ENCODE assay signal across 9 mouse cellular contexts in the genomic region with DNA sequence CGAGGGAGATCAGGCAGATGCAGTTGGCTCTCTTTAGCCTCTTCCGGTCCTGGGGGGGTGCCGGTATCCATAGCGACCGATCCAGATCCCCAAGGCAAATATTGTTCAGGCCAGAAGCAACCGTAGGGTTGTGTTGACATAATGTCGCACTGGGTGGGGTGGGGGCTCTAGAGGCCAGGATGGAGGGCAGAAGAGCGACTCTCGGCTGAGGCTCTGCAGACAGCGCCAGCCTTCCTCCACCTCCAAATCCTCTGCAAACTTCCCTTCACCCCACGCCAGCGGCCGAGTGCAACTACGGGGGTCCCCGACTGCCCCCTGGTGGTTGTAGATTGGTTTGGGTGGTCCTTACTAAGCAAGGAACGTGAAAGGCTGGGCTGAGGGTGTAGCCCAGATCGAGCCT. TPM values are rescaled to one million over a fixed set of nuclear protein-coding genes. Genes with fewer than 3 reads are reported as not detected.
A peak's percentile ranks its signal among the peaks of the same experiment; 100 is the strongest.
DNase-seq lines count a peak whose midpoint lies in the region; ATAC-seq and TF ChIP-seq lines count a peak whose summit lies in the region.
"Had no signal": no experiment of that assay in that cellular context is flagged by ENCODE, and none has a peak within 500 bp of the region (broad histone marks: within the 10 kb centered on the region; RNA-seq: fewer than 3 reads in every experiment).

No protein-coding gene starts in this region.

- H3K9me3 ChIP-seq in CH12.LX (replicated peaks; ENCODE audit: low read length), result peaks cover 3% of the 10 kb centered on the region
- H3K9me3 ChIP-seq in forebrain, embryonic 14.5 days (replicated peaks; ENCODE audit: control insufficient read depth, low read length), result no peaks in the 10 kb centered on the region
- no peaks in the 10 kb centered on the region for H3K9me3 ChIP-seq in heart, postnatal 0 days (replicated peaks; ENCODE audit: control insufficient read depth, low read length)
- no peaks in the 10 kb centered on the region for H3K9me3 ChIP-seq in liver, postnatal 0 days (ENCODE audit: low read length)
- no peaks in the 10 kb centered on the region for H3K9me3 ChIP-seq in neural tube, embryonic 13.5 days

- no peak overlapping the region for H3K4me3 ChIP-seq in CH12.LX (replicated peaks in 1 of 3; ENCODE audit: low read depth in 2 of 3, low read length in 2 of 3, poor library complexity in 1 of 3)
- H3K4me3 ChIP-seq in brown adipose tissue, adult 24 weeks (ENCODE audit: insufficient read depth, low read depth, low read length), result 0 out of 2 replicates have a peak overlapping the region, but pooled peaks have one; percentile 34
- peak overlapping the region; percentile 22 for H3K4me3 ChIP-seq in forebrain, embryonic 14.5 days (ENCODE audit: low read depth, low read length)
- 0 out of 2 replicates have a peak overlapping the region, but pooled peaks have one; percentile 21 for H3K4me3 ChIP-seq in heart, postnatal 0 days (ENCODE audit: low read depth, low read length)
- no peak overlapping the region for H3K4me3 ChIP-seq in liver, postnatal 0 days (ENCODE audit: low read depth, low read length)
- peak overlapping the region; percentile 30 for H3K4me3 ChIP-seq in neural tube, embryonic 13.5 days
- H3K4me3 ChIP-seq: erythroblast, embryonic 14.5 days had no signal

- TF ChIP-seq POLR2A in CH12.LX (IDR thresholded peaks at IDR 0.05; ENCODE audit: low read depth, low read length), result no peak

- WGBS in forebrain, embryonic 14.5 days, result 5% methylated on average over 17 of the region's 17 CpGs
- 7% methylated on average over 17 of the region's 17 CpGs for WGBS in heart, postnatal 0 days
- WGBS in liver, postnatal 0 days (ENCODE audit: insufficient replicate concordance), result 6% methylated on average over 17 of the region's 17 CpGs
- WGBS in neural tube, embryonic 13.5 days, result 3% methylated on average over 17 of the region's 17 CpGs

- no peak for TF ChIP-seq EP300 in CH12.LX (IDR thresholded peaks at IDR 0.05; ENCODE audit: low read length)
- no peak for TF ChIP-seq EP300 in heart, postnatal 0 days (IDR thresholded peaks at IDR 0.05; ENCODE audit: low read depth)
- no peak for TF ChIP-seq EP300 in liver, postnatal 0 days (IDR thresholded peaks at IDR 0.05; ENCODE audit: low read depth)

- H3K27ac ChIP-seq in CH12.LX (ENCODE audit: insufficient read depth, low read depth), result no peak overlapping the region
- no peak overlapping the region for H3K27ac ChIP-seq in brown adipose tissue, adult 24 weeks (replicated peaks; ENCODE audit: low read depth, low read length)
- H3K27ac ChIP-seq in forebrain, embryonic 14.5 days (ENCODE audit: low read depth, low read length), result peak overlapping the region; percentile 6; the same call in 1 of the 2 replicates
- no peak overlapping the region for H3K27ac ChIP-seq in heart, postnatal 0 days (ENCODE audit: low read depth)
- H3K27ac ChIP-seq in liver, postnatal 0 days (ENCODE audit: low read depth), result no peak overlapping the region
- peak overlapping the region; percentile 46; the same call in 1 of the 2 replicates for H3K27ac ChIP-seq in neural tube, embryonic 13.5 days (replicated peaks)

- H3K36me3 ChIP-seq in CH12.LX (replicated peaks in 1 of 2; ENCODE audit: control insufficient read depth in 1 of 2, insufficient read depth in 1 of 2, low read length in 1 of 2), result no peaks in the 10 kb centered on the region
- H3K36me3 ChIP-seq in forebrain, embryonic 14.5 days (ENCODE audit: control insufficient read depth, insufficient read depth, low read length), result no peaks in the 10 kb centered on the region
- no peaks in the 10 kb centered on the region for H3K36me3 ChIP-seq in heart, postnatal 0 days (replicated peaks; ENCODE audit: control insufficient read depth, insufficient read depth, low read length)
- H3K36me3 ChIP-seq in liver, postnatal 0 days (replicated peaks; ENCODE audit: insufficient read depth, low read length), result no peaks in the 10 kb centered on the region
- no peaks in the 10 kb centered on the region for H3K36me3 ChIP-seq in neural tube, embryonic 13.5 days

- H3K9ac ChIP-seq in CH12.LX (ENCODE audit: insufficient read depth, low read depth), result no peak overlapping the region
- H3K9ac ChIP-seq in forebrain, embryonic 14.5 days (ENCODE audit: low read length), result peak overlapping the region; percentile 35
- H3K9ac ChIP-seq in heart, postnatal 0 days (replicated peaks; ENCODE audit: low read depth, low read length), result no peak overlapping the region
- H3K9ac ChIP-seq in liver, postnatal 0 days (replicated peaks), result no peak overlapping the region
- peak overlapping the region; percentile 28; the same call in 1 of the 2 replicates for H3K9ac ChIP-seq in neural tube, embryonic 13.5 days

- no peak for ATAC-seq in forebrain, embryonic 14.5 days
- peak; percentile 53 for ATAC-seq in heart, postnatal 0 days (ENCODE audit: insufficient read depth, low read depth)
- ATAC-seq in liver, postnatal 0 days, result peak; percentile 31; the same call in 1 of the 2 replicates
- no peak for ATAC-seq in neural tube, embryonic 13.5 days (ENCODE audit: low read depth)

- TF ChIP-seq CTCF in CH12.LX (conservative IDR thresholded peaks at IDR 0.05 in 1 of 2, IDR thresholded peaks at IDR 0.05 in 1 of 2; ENCODE audit: low read depth in 2 of 2, low read length in 2 of 2), result peak; percentile 14 to 84; a peak in 3 of 4 replicates
- peak; percentile 94 for TF ChIP-seq CTCF in heart, postnatal 0 days (IDR thresholded peaks at IDR 0.05; ENCODE audit: low read depth)
- TF ChIP-seq CTCF in liver, postnatal 0 days (IDR thresholded peaks at IDR 0.05; ENCODE audit: low read depth), result peak; percentile 81

- peak; percentile 62 for TF ChIP-seq RAD21 in CH12.LX (IDR thresholded peaks at IDR 0.05; ENCODE audit: low read depth, low read length)

- peaks cover under 1 to 16% of the 10 kb centered on the region in 2 experiments; a peak in 3 of 4 replicates for H3K4me1 ChIP-seq in CH12.LX (ENCODE audit: control insufficient read depth in 1 of 2, insufficient read depth in 2 of 2)
- H3K4me1 ChIP-seq in brown adipose tissue, adult 24 weeks (ENCODE audit: control insufficient read depth, insufficient read depth, insufficient read length, low read length), result no peaks in the 10 kb centered on the region
- peaks cover 14% of the 10 kb centered on the region; the same call in 1 of the 2 replicates for H3K4me1 ChIP-seq in forebrain, embryonic 14.5 days (ENCODE audit: control insufficient read depth, insufficient read depth, low read length)
- H3K4me1 ChIP-seq in heart, postnatal 0 days (ENCODE audit: control insufficient read depth, insufficient read depth), result peaks cover 37% of the 10 kb centered on the region
- peaks cover 3% of the 10 kb centered on the region; the same call in 1 of the 2 replicates for H3K4me1 ChIP-seq in liver, postnatal 0 days (ENCODE audit: insufficient read depth)
- peaks cover 39% of the 10 kb centered on the region for H3K4me1 ChIP-seq in neural tube, embryonic 13.5 days (replicated peaks)

- DNase-seq in CH12.LX (ENCODE audit: extremely low read depth), result peak; percentile 59
- peak; percentile 92 for DNase-seq in forebrain, embryonic 14.5 days (ENCODE audit: low spot score)
- peak; percentile 74 for DNase-seq in heart, postnatal 0 days (ENCODE audit: low spot score)
- peak; percentile 76 to 92 for DNase-seq in kidney, postnatal 36 days
- peak; percentile 83 for DNase-seq in liver, postnatal 0 days
- peak; percentile 95 for DNase-seq in testis, postnatal 10 days (ENCODE audit: low spot score)

- peaks cover 65% of the 10 kb centered on the region for H3K27me3 ChIP-seq in CH12.LX (replicated peaks)
- peaks cover 10% of the 10 kb centered on the region for H3K27me3 ChIP-seq in forebrain, embryonic 14.5 days (replicated peaks; ENCODE audit: control insufficient read depth, insufficient read depth, low read length)
- peaks cover 24% of the 10 kb centered on the region for H3K27me3 ChIP-seq in heart, postnatal 0 days (ENCODE audit: control insufficient read depth, insufficient read depth, low read length)
- peaks cover 29% of the 10 kb centered on the region for H3K27me3 ChIP-seq in liver, postnatal 0 days (ENCODE audit: insufficient read depth, low read length)
- H3K27me3 ChIP-seq in neural tube, embryonic 13.5 days, result peaks cover 30% of the 10 kb centered on the region

- dilution Hi-C loops in CH12.LX (cut with MboI; ENCODE audit: extremely low pct_ligation_motif_present, extremely low pct_unique_long_range_greater_than_20kb, low sequenced_read_pairs), result no loop called here

- 0 out of 2 replicates have a peak overlapping the region, but pooled peaks have one; percentile 22 for H3K4me2 ChIP-seq in CH12.LX (ENCODE audit: insufficient read depth, low read depth, poor library complexity, severe bottlenecking)
- H3K4me2 ChIP-seq in forebrain, embryonic 14.5 days (ENCODE audit: low read length), result peak overlapping the region; percentile 53
- H3K4me2 ChIP-seq in heart, postnatal 0 days (ENCODE audit: low read depth, low read length), result peak overlapping the region; percentile 48
- H3K4me2 ChIP-seq in liver, postnatal 0 days (ENCODE audit: low read depth, low read length), result peak overlapping the region; percentile 44
- H3K4me2 ChIP-seq in neural tube, embryonic 13.5 days, result peak overlapping the region; percentile 52

- in situ Hi-C loops in CH12.LX (cut with MboI; ENCODE audit: low pct_ligation_motif_present, low pct_unique_long_range_greater_than_20kb, low sequenced_read_pairs), result no loop called here

- H3K79me2 ChIP-seq in CH12.LX (replicated peaks; ENCODE audit: control insufficient read depth, extremely low read depth, insufficient read depth, poor library complexity, severe bottlenecking), result no peaks in the 10 kb centered on the region

RNA-seq across cellular contexts. Expression of gene Eml2, which starts 3.3 kb away (rescaled TPM):
- total RNA-seq in CH12.LX (2012; rRNA removed) (32.4 and 52.4 TPM in 2 replicates), CH12.LX (2014; rRNA removed) (12.3 and 15.6 TPM in 2 replicates)
- polyA plus RNA-seq in CH12.LX (2012; ENCODE audit: insufficient read length, low read depth), result 29.1 and 30.8 TPM in 2 replicates
- 7.7 and 9.2 TPM in 2 replicates for polyA plus RNA-seq in brown adipose tissue, adult 24 weeks (2012; ENCODE audit: insufficient read depth, insufficient read length, missing spikeins)
- polyA plus RNA-seq in forebrain, embryonic 14.5 days (2014; fragmentation: Nextera tagmentation; extraction: Ambion mirVana), result 3.4 TPM in 2 replicates
- 34.8 and 58.9 TPM in 2 replicates for total RNA-seq in heart, postnatal 0 days (2014; rRNA removed; ENCODE audit: low replicate concordance)
- 23.7 and 26.8 TPM in 2 replicates for polyA plus RNA-seq in heart, postnatal 0 days (2015; fragmentation: Nextera tagmentation; extraction: Ambion mirVana)
- 3.3 and 3.4 TPM in 2 replicates for polyA plus RNA-seq in liver, postnatal 0 days (2015; fragmentation: Nextera tagmentation; extraction: Ambion mirVana)
- polyA plus RNA-seq in neural tube, embryonic 13.5 days (2015; fragmentation: Nextera tagmentation; extraction: Ambion mirVana), result 6.8 and 8.1 TPM in 2 replicates

RNA-seq across cellular contexts. Expression of gene Gipr, which starts 6.9 kb away (rescaled TPM):
- total RNA-seq in CH12.LX (2012; rRNA removed), result 0.04 TPM in 1 of 2 replicates, not detected in the other
- total RNA-seq in CH12.LX (2014; rRNA removed), result not detected in 2 replicates
- polyA plus RNA-seq in CH12.LX (2012; ENCODE audit: insufficient read length, low read depth), result 0.11 and 0.12 TPM in 2 replicates
- polyA plus RNA-seq in brown adipose tissue, adult 24 weeks (2012; ENCODE audit: insufficient read depth, insufficient read length, missing spikeins), result 0.44 TPM in 1 of 2 replicates, not detected in the other
- 4.8 and 8.2 TPM in 2 replicates for polyA plus RNA-seq in forebrain, embryonic 14.5 days (2014; fragmentation: Nextera tagmentation; extraction: Ambion mirVana)
- total RNA-seq in heart, postnatal 0 days (2014; rRNA removed; ENCODE audit: low replicate concordance), result 24.9 and 27.6 TPM in 2 replicates
- polyA plus RNA-seq in heart, postnatal 0 days (2015; fragmentation: Nextera tagmentation; extraction: Ambion mirVana), result 5.4 and 7.0 TPM in 2 replicates
- 0.04 TPM in 1 of 2 replicates, not detected in the other for polyA plus RNA-seq in liver, postnatal 0 days (2015; fragmentation: Nextera tagmentation; extraction: Ambion mirVana)
- 1.3 and 1.4 TPM in 2 replicates for polyA plus RNA-seq in neural tube, embryonic 13.5 days (2015; fragmentation: Nextera tagmentation; extraction: Ambion mirVana)
- polyA plus RNA-seq: erythroblast, embryonic 14.5 days had no signal

RNA-seq across cellular contexts. Expression of gene Snrpd2, which starts 23.4 kb away (rescaled TPM):
- 348 and 408 TPM in 2 replicates for total RNA-seq in CH12.LX (2012; rRNA removed)
- total RNA-seq in CH12.LX (2014; rRNA removed), result 178 and 213 TPM in 2 replicates
- 177 and 193 TPM in 2 replicates for polyA plus RNA-seq in CH12.LX (2012; ENCODE audit: insufficient read length, low read depth)
- polyA plus RNA-seq in brown adipose tissue, adult 24 weeks (2012; ENCODE audit: insufficient read depth, insufficient read length, missing spikeins), result 30.3 and 42.2 TPM in 2 replicates
- polyA plus RNA-seq in forebrain, embryonic 14.5 days (2014; fragmentation: Nextera tagmentation; extraction: Ambion mirVana), result 141 and 155 TPM in 2 replicates
- 43.5 and 45.6 TPM in 2 replicates for total RNA-seq in heart, postnatal 0 days (2014; rRNA removed; ENCODE audit: low replicate concordance)
- polyA plus RNA-seq in heart, postnatal 0 days (2015; fragmentation: Nextera tagmentation; extraction: Ambion mirVana), result 84.9 and 89.8 TPM in 2 replicates
- 38.9 and 41.0 TPM in 2 replicates for polyA plus RNA-seq in liver, postnatal 0 days (2015; fragmentation: Nextera tagmentation; extraction: Ambion mirVana)
- 108 and 118 TPM in 2 replicates for polyA plus RNA-seq in neural tube, embryonic 13.5 days (2015; fragmentation: Nextera tagmentation; extraction: Ambion mirVana)

RNA-seq across cellular contexts. Expression of gene Qpctl, which starts 23.8 kb away (rescaled TPM):
- total RNA-seq in CH12.LX (2012; rRNA removed), result 9.3 and 9.8 TPM in 2 replicates
- 5.1 and 5.2 TPM in 2 replicates for total RNA-seq in CH12.LX (2014; rRNA removed)
- polyA plus RNA-seq in CH12.LX (2012; ENCODE audit: insufficient read length, low read depth), result 9.2 and 9.6 TPM in 2 replicates
- polyA plus RNA-seq in brown adipose tissue, adult 24 weeks (2012; ENCODE audit: insufficient read depth, insufficient read length, missing spikeins), result 7.5 and 9.1 TPM in 2 replicates
- polyA plus RNA-seq in forebrain, embryonic 14.5 days (2014; fragmentation: Nextera tagmentation; extraction: Ambion mirVana), result 11.1 and 14.0 TPM in 2 replicates
- total RNA-seq in heart, postnatal 0 days (2014; rRNA removed; ENCODE audit: low replicate concordance), result 4.4 and 4.9 TPM in 2 replicates
- 7.3 and 7.9 TPM in 2 replicates for polyA plus RNA-seq in heart, postnatal 0 days (2015; fragmentation: Nextera tagmentation; extraction: Ambion mirVana)
- 5.2 and 5.8 TPM in 2 replicates for polyA plus RNA-seq in liver, postnatal 0 days (2015; fragmentation: Nextera tagmentation; extraction: Ambion mirVana)
- polyA plus RNA-seq in neural tube, embryonic 13.5 days (2015; fragmentation: Nextera tagmentation; extraction: Ambion mirVana), result 21.7 and 22.2 TPM in 2 replicates

RNA-seq across cellular contexts. Expression of gene Gpr4, which starts 39.5 kb away (rescaled TPM):
- total RNA-seq in CH12.LX (2012; rRNA removed) (0.04 and 0.08 TPM in 2 replicates), CH12.LX (2014; rRNA removed) (not detected in 2 replicates)
- 0.14 and 0.31 TPM in 2 replicates for polyA plus RNA-seq in CH12.LX (2012; ENCODE audit: insufficient read length, low read depth)
- polyA plus RNA-seq in brown adipose tissue, adult 24 weeks (2012; ENCODE audit: insufficient read depth, insufficient read length, missing spikeins), result 3.8 and 4.7 TPM in 2 replicates
- 1.8 and 2.3 TPM in 2 replicates for polyA plus RNA-seq in forebrain, embryonic 14.5 days (2014; fragmentation: Nextera tagmentation; extraction: Ambion mirVana)
- total RNA-seq in heart, postnatal 0 days (2014; rRNA removed; ENCODE audit: low replicate concordance), result 3.5 and 10.6 TPM in 2 replicates
- 3.6 TPM in 2 replicates for polyA plus RNA-seq in heart, postnatal 0 days (2015; fragmentation: Nextera tagmentation; extraction: Ambion mirVana)
- 0.74 and 0.83 TPM in 2 replicates for polyA plus RNA-seq in liver, postnatal 0 days (2015; fragmentation: Nextera tagmentation; extraction: Ambion mirVana)
- polyA plus RNA-seq in neural tube, embryonic 13.5 days (2015; fragmentation: Nextera tagmentation; extraction: Ambion mirVana), result 2.0 and 2.6 TPM in 2 replicates
- polyA plus RNA-seq: erythroblast, embryonic 14.5 days had no signal

Comparison
In these comparisons a context has a peak if more than half of its experiments do, and no peak if none do; other contexts are left out.
1. H3K27ac ChIP-seq: peak in forebrain, embryonic 14.5 days (single experiment) and neural tube, embryonic 13.5 days (single experiment); none in CH12.LX (single experiment), brown adipose tissue, adult 24 weeks (single experiment), heart, postnatal 0 days (single experiment) and liver, postnatal 0 days (single experiment).
2. H3K4me3 ChIP-seq: peak in brown adipose tissue, adult 24 weeks (single experiment), forebrain, embryonic 14.5 days (single experiment), heart, postnatal 0 days (single experiment) and neural tube, embryonic 13.5 days (single experiment); none in CH12.LX (0 of 3) and liver, postnatal 0 days (single experiment).
3. H3K9ac ChIP-seq: peak in forebrain, embryonic 14.5 days (single experiment) and neural tube, embryonic 13.5 days (single experiment); none in CH12.LX (single experiment), heart, postnatal 0 days (single experiment) and liver, postnatal 0 days (single experiment).
4. ATAC-seq: peak in heart, postnatal 0 days (single experiment) and liver, postnatal 0 days (single experiment); none in forebrain, embryonic 14.5 days (single experiment) and neural tube, embryonic 13.5 days (single experiment).
5. Peak in every context shown above with its lines, with median percentiles within 50 percentile points of each other: DNase-seq, H3K4me2 ChIP-seq and CTCF ChIP-seq.